Mouse (Mus musculus) gastrocnemius, adult 18-20 months (tissue): Measurements from ENCODE around the gene Cdc42. TPM values are rescaled to one million over a fixed set of nuclear protein-coding genes. Genes with fewer than 3 reads are reported as not detected.

ENCODE experiments used
- DNase-seq: peaks from one replicate; pipeline ENCODE4 v3.0.0; 2021; ENCODE audit warnings: low spot score
- long read RNA-seq, 2 experiments: library from polyadenylated mRNA; stranded (forward); transcript quantifications; one replicate each; pipeline ENCODE4 v2.0.0; 2021
- total RNA-seq, 2 experiments: library from RNA; stranded (reverse); gene quantifications; 2 replicates each; pipeline ENCODE4 v1.2.3; 2021

The Cdc42 gene
- 100 to 1,000 TPM; 167 to 172 TPM for total RNA-seq
- long read RNA-seq, experiment 1, transcript Cdc42-202 (6 exons, 2,108 nt), result major isoform, 116 of 202 reads
- long read RNA-seq, experiment 1, transcript Cdc42-201 (6 exons, 1,448 nt), result minor isoform, 6 of 202 reads
- long read RNA-seq, experiment 1, partial matches to known transcripts, result 52 of 202 reads
- long read RNA-seq, experiment 1, other reads (novel, unspliced or antisense), result 28 of 202 reads
- long read RNA-seq, experiment 2, transcript Cdc42-202 (6 exons, 2,108 nt), result major isoform, 96 of 204 reads
- long read RNA-seq, experiment 2, transcript Cdc42-201 (6 exons, 1,448 nt), result minor isoform, 5 of 204 reads
- long read RNA-seq, experiment 2, partial matches to known transcripts, result 63 of 204 reads
- long read RNA-seq, experiment 2, other reads (novel, unspliced or antisense), result 40 of 204 reads

- DNase-seq, result peak; percentile 98
Observed at GRCm38 (mm10) chr4:137357517-137358254, at the start of gene Cdc42. Cdc42 (minus strand) TSS chr4:137357720.

- DNase-seq, result no peak
Observed at GRCm38 (mm10) chr4:137405571-137405970, 48.1 kb upstream of the Cdc42 start.

- peak; percentile 75 for DNase-seq
Observed at GRCm38 (mm10) chr4:137396641-137397525, 39.4 kb upstream of the Cdc42 start.

- peak; percentile 72 for DNase-seq
Observed at GRCm38 (mm10) chr4:137393378-137394135, 36.0 kb upstream of the Cdc42 start.

GRCm38 (mm10) chr4:137392874-137393273 lies 35.4 kb upstream of the Cdc42 start:
- no peak for DNase-seq

- DNase-seq, result no peak
Observed at GRCm38 (mm10) chr4:137391287-137391686, 33.8 kb upstream of the Cdc42 start.

GRCm38 (mm10) chr4:137390196-137390595 lies 32.7 kb upstream of the Cdc42 start:
- DNase-seq, result no peak

GRCm38 (mm10) chr4:137388983-137389382 lies 31.5 kb upstream of the Cdc42 start:
- DNase-seq, result peak; percentile 44

- DNase-seq, result peak; percentile 89
Observed at GRCm38 (mm10) chr4:137388059-137388794, 30.7 kb upstream of the Cdc42 start.

GRCm38 (mm10) chr4:137387482-137388058 lies 30.1 kb upstream of the Cdc42 start:
- no peak for DNase-seq

GRCm38 (mm10) chr4:137380702-137381605 lies 23.4 kb upstream of the Cdc42 start:
- DNase-seq, result no peak

- DNase-seq, result no peak
Observed at GRCm38 (mm10) chr4:137379713-137380255, 22.3 kb upstream of the Cdc42 start.

GRCm38 (mm10) chr4:137379085-137379484 lies 21.6 kb upstream of the Cdc42 start:
- no peak for DNase-seq

GRCm38 (mm10) chr4:137377526-137378304 lies 20.2 kb upstream of the Cdc42 start:
- no peak for DNase-seq

- no peak for DNase-seq
Observed at GRCm38 (mm10) chr4:137376778-137377177, 19.3 kb upstream of the Cdc42 start.

GRCm38 (mm10) chr4:137375314-137376278 lies 18.1 kb upstream of the Cdc42 start:
- peak; percentile 72 for DNase-seq
